Mouse (Mus musculus) limb, embryonic 12.5 days (tissue): ENCODE data around the gene Zfp784. TPM values are rescaled to one million over a fixed set of nuclear protein-coding genes. Genes with fewer than 3 reads are reported as not detected.
"Not testable (repeated sequence)": the region's sequence is repeated elsewhere in the genome, so short reads cannot be mapped to it uniquely, and the experiment has no call there.

Source experiments
- ATAC-seq: fragments of 200-750 bp; cut with Nextera tagmentation; 2 replicates; pipeline ENCODE4 v1.8.0; 2017; ENCODE audit warnings: low read depth, moderate TSS enrichment; ENCODE audit not compliant: insufficient number of reproducible peaks, insufficient read depth, low FRiP score, low TSS enrichment
- H3K27ac ChIP-seq: fragments of 300-500 bp; sonication (generic); 2 replicates; pipeline ENCODE4 v1.5.1; 2016; ENCODE audit warnings: mild to moderate bottlenecking, moderate library complexity
- H3K27me3 ChIP-seq: fragments of 300-500 bp; sonication (generic); 2 replicates; pipeline ENCODE4 v1.6.1; 2016; ENCODE audit warnings: mild to moderate bottlenecking, moderate library complexity
- H3K36me3 ChIP-seq: fragments of 300-500 bp; sonication (generic); 2 replicates; pipeline ENCODE4 v1.6.1; 2016; ENCODE audit warnings: mild to moderate bottlenecking, moderate library complexity
- H3K4me1 ChIP-seq: fragments of 300-500 bp; sonication (generic); replicated peaks from 2 replicates; pipeline ENCODE4 v1.6.1; 2016
- H3K4me2 ChIP-seq: fragments of 300-500 bp; sonication (generic); 2 replicates; pipeline ENCODE4 v1.6.1; 2016; ENCODE audit warnings: mild to moderate bottlenecking, moderate library complexity
- H3K4me3 ChIP-seq: fragments of 300-500 bp; sonication (generic); replicated peaks from 2 replicates; pipeline ENCODE4 v1.5.1; 2016; ENCODE audit warnings: mild to moderate bottlenecking
- H3K9ac ChIP-seq: fragments of 300-500 bp; sonication (generic); replicated peaks from 2 replicates; pipeline ENCODE4 v1.6.1; 2016; ENCODE audit warnings: mild to moderate bottlenecking, moderate library complexity
- H3K9me3 ChIP-seq: fragments of 300-500 bp; sonication (generic); 2 replicates; pipeline ENCODE4 v1.6.1; 2016; ENCODE audit warnings: mild to moderate bottlenecking, moderate library complexity
- WGBS: fragments of 180-500 bp; shearing (Covaris S2); methylation state at CpG from one replicate; pipeline ENCODE4 v1.1.7; 2016; 5-methylcytosine and 5-hydroxymethylcytosine counted together
- polyA plus RNA-seq: library from polyadenylated mRNA; unstranded; fragments of >200 nt; fragmentation: Nextera tagmentation; extraction: Ambion mirVana; gene quantifications from 2 replicates; pipeline ENCODE4 v1.2.1, GENCODE M21; 2016

Gene Zfp784
- polyA plus RNA-seq, 1 experiment from 2014 or later, result 4.7 TPM

DNA sequence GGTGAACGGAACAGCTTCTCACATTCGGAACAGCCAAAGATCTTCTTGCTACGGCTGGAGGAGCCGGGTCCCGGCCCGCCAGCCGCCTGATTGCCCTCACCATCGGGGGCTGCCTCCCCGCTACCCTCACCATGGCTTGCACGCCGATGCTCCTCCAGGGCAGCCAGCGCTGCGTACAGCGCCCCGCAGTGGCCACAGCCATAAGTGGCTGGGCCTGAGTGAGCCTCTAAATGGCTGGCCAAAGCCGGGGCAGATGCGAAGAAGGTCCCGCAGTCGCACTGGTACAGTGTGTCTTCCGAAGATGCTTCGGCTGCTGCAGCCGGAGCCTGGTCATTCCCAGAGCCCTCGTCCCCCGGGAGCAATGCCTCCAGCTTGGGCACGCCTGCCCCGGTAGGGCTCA lies 30.0 kb downstream of the Zfp784 start:
- H3K4me1 ChIP-seq, result no peaks in the 10 kb centered on the region
- peaks cover 72% of the 10 kb centered on the region for H3K36me3 ChIP-seq
- no peak overlapping the region for H3K9ac ChIP-seq
- H3K4me2 ChIP-seq, result no peak overlapping the region
- no peaks in the 10 kb centered on the region for H3K27me3 ChIP-seq
- no peak overlapping the region for H3K4me3 ChIP-seq
- ATAC-seq, result no peak
- no peak overlapping the region for H3K27ac ChIP-seq
- 95% methylated on average over 26 of the region's 26 CpGs for WGBS
- H3K9me3 ChIP-seq, result peaks cover 7% of the 10 kb centered on the region; the same call in 1 of the 2 replicates

DNA sequence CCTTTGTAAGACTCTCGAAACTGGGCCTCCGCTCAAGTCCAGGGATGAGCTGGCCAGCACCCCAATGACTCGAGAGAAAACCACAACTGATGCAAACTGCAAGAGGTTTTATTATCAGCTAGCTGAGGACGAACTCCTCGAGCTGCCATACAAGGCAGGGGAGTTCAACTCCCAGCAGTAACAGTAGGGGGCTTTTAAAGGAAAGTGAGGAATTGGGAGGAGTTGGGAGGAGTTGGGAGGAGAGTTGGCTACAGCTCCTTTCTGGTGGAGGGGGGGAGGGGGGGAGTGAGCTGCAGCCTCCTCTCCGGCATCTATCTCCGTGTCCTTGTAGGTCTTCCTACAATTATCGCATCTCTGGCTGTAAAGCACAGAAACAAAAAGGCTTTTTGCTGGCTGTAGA lies 35.4 kb downstream of the Zfp784 start:
- not testable (repeated sequence) for ATAC-seq, H3K4me3 ChIP-seq, H3K9ac ChIP-seq, H3K4me1 ChIP-seq, H3K27ac ChIP-seq, H3K4me2 ChIP-seq, H3K27me3 ChIP-seq, H3K9me3 ChIP-seq
- WGBS, result 71% methylated on average over 8 of the region's 8 CpGs
- H3K36me3 ChIP-seq, result peaks cover 18% of the 10 kb centered on the region

DNA sequence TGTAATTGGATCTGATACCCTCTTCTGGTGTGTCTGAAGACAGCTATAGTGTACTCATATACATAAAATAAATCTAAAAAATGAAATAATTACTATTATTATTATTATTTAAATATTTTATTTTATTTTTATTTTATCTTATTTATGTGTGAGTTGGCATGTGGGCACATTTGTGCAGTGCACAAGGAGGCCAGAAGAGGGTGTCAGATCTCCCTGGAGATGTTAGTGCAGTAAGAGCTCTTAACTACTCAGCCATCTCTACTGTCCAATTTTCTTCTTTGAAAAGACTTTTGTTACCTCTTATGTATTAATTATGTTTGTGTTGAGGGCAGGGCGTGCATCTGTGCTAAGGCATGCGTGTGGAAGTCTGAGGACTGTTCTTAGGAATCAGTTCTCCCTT lies 38.4 kb downstream of the Zfp784 start:
- Histone ChIP-seq H3K27ac (no peak overlapping the region), H3K4me3 (no peak overlapping the region), H3K9me3 (0 out of 2 replicates have a peak, but pooled peaks cover 6% of the 10 kb centered on the region), H3K27me3 (peaks cover 5% of the 10 kb centered on the region), H3K4me1 (peaks cover 13% of the 10 kb centered on the region), H3K36me3 (no peaks in the 10 kb centered on the region), H3K4me2 (no peak overlapping the region), H3K9ac (no peak overlapping the region)
- 68% methylated on average over 2 of the region's 2 CpGs for WGBS
- ATAC-seq, result no peak

DNA sequence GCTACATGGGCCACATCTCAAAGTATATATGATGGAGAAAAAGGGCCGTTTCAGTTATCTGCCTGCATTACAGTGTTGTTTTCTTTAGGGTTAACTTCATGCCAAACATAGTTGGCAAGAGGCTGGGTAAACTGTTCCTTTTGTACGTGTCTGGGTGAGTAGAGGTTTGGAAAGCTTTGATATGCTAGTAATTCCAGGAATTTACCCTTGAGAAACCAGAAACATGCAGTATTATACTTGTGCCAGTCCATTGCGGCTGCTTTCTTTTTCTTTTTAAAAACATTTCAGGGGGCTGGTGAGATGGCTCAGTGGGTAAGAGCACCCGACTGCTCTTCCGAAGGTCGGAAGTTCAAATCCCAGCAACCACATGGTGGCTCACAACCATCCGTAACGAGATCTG lies 41.3 kb downstream of the Zfp784 start:
- Histone ChIP-seq H3K4me1 (peaks cover 25% of the 10 kb centered on the region), H3K36me3 (peaks cover 24% of the 10 kb centered on the region), H3K4me2 (peak overlapping the region; percentile 83), H3K9me3 (0 out of 2 replicates have a peak, but pooled peaks cover 13% of the 10 kb centered on the region), H3K4me3 (peak overlapping the region; percentile 59), H3K27me3 (peaks cover 33% of the 10 kb centered on the region), H3K9ac (peak overlapping the region; percentile 74; the same call in 1 of the 2 replicates), H3K27ac (no peak overlapping the region)
- no peak for ATAC-seq
- 70% methylated on average over 8 of the region's 8 CpGs for WGBS

DNA sequence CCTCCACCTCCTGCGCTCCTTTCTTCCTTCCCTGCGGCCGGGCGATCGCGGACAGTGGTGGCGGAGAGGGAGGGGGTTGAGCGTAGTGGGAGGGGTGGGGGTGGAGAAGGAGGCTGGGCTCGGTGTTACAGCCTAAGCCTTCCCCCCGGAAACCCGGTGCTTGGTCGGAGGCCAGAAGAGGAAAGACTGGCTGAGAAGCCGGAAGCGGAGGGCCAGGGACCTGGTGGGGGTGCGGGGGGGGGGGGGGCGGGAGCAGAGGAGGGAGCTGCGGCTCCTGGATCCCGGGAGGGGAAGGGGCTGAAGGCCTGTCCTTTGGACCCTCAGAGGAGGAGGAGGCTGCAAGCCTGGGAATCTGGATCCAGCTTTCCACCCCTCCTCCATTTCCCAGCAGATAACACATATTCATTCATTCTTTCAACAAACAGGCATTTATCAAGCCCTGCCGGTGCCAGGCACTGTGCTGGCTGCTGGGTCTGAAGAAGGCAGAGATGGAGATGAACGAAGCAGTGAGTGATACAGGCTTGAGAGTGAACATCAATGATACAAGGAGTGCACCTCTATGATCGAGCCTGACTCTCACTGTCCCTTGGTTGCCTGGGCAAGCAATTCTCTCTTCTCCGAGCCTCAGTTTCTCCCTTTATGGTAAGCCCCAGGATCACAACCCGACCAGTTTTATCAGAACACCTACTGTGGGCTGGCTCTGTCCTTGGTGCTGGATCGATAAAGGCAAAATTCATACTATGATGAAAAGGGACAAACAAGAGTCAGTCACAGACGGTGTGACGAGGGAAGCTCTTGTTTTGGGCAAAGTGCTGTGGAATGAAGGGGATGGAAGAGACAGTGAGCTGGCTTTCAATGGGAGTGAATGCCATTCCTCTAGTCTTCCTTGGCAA lies 42.0 kb downstream of the Zfp784 start, which contains the start of gene Zfp579:
Gene Zfp579 (minus strand): TSS at position 156 of the 893 bp plus-strand sequence.
- ATAC-seq, result peak; percentile 75
- H3K27ac ChIP-seq, result 0 out of 2 replicates have a peak within 1 kb of the TSS, but pooled peaks have one; percentile 45
- WGBS, result 5% methylated on average over 24 of the region's 26 CpGs
- H3K27me3 ChIP-seq, result peaks cover 33% of the 10 kb centered on the region
- H3K36me3 ChIP-seq, result peaks cover 31% of the 10 kb centered on the region
- H3K4me3 ChIP-seq, result peak within 1 kb of the TSS; percentile 59
- peaks cover 15% of the 10 kb centered on the region for H3K9me3 ChIP-seq
- H3K4me2 ChIP-seq, result peak within 1 kb of the TSS; percentile 83
- H3K4me1 ChIP-seq, result peaks cover 25% of the 10 kb centered on the region
- peak within 1 kb of the TSS; percentile 74 for H3K9ac ChIP-seq

DNA sequence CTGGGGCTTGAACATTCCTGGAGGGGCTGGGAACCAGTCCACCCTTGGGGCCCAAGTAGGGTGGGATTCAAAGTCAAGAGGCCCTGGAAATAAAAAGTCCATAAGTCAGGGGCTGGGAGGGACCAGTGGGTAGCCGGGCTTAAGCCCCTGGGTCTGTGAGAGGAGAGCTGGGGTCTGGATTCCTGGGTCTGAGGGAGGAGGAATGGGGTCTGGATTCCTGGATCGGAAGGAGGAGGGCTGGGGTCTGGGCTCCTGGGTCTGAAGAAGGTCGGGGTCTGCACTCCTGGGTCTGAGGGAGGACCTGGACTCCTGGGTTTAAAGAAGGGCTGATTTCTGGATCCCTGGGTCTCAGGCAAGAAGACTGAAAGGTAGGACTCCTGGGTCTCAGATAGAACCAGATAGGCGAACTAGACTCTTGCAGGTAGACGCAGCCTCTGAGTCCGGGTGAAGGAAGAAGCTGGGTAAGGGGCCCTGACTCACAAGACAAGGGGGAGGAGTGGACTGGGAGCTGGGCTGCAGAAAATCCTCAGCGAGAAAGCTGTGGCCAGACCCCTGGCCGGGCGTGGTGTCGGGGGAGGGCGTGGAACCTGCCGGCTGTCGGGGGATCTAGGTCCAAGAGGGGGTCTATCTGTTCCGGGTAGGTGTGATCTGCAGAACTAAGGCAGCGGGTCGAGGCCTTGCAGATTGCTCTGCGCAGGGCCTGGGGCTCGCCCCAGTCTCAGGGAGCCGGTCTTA lies 42.8 kb downstream of the Zfp784 start:
- Histone ChIP-seq H3K9ac (peak overlapping the region; percentile 74), H3K4me2 (peak overlapping the region; percentile 83), H3K27ac (no peak overlapping the region), H3K9me3 (peaks cover 22% of the 10 kb centered on the region), H3K36me3 (peaks cover 34% of the 10 kb centered on the region), H3K4me1 (peaks cover 25% of the 10 kb centered on the region), H3K27me3 (peaks cover 33% of the 10 kb centered on the region), H3K4me3 (peak overlapping the region; percentile 59)
- WGBS, result 5% methylated on average over 19 of the region's 19 CpGs
- ATAC-seq, result peak; percentile 75

DNA sequence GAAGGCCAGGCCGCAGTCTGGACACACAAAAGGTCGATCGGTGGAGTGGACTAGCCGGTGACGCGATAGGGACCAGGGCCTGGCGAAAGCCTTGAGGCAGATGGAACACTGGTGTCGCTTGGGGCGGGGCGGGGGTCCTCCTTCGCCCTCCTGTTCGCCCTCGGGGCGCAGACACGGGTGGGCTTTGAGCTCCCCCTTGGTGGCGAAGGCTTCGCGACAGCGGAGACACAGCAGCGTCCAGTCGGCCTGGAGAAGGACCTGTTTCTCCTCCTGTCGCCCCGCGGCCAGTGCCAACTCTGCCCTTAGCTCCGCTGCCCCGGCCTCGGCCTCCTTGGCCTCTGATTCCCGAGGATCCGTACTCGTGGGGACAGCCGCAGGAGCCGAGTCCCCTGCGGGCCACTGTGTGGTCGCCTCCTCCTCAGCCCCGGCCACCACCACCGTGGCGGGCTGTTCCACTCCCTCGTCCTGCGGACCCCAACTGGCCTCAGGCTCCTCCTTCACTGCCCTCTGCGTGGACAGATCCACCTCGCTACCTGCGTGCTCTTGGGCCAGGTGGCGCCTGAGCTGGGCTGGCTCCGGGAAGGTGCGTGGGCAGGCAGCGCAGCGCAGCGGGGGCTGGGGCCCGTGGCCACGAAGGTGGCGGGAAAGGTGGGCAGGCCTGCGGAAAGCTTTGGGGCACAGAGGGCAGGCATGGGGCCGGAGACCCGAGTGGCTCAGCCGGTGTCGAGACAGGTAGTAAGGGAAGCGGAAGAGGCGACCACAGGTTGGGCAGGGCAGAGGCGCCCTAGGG lies 44.1 kb downstream of the Zfp784 start:
- H3K27me3 ChIP-seq, result peaks cover 33% of the 10 kb centered on the region

DNA sequence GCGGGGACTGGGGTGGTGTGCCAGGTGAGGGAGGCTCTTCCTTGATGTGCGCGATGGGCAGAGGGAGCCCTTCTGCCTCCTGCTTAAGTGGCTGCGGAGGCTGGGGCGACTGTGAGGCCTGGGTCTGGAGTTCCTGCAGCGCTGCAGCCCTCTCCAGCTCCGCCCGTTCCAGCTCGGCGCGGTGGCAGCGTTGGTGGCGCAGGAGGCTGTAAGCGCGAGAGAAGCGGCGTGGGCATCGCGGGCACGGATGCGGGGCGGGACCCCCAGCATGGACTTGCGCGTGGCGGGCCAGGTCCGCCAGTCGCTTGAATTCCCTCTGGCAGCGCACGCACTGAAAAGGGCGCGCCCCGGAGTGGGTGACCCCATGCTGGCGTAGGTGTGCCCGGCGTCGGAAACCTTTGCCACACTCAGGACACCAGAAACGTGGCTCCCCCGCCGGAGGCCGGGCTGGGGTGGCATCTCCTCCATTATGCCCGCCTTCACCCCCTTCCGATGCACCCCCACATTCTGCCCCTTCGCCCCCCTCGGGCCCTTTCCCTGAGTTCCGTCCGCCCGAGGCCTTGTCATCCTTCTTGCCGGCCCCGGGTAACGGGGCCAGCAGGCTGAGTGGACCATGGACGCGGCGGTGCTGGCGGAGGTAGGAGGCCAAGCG lies 44.8 kb downstream of the Zfp784 start:
- no peak for ATAC-seq
- Histone ChIP-seq H3K4me3 (peak overlapping the region; percentile 59), H3K36me3 (peaks cover 34% of the 10 kb centered on the region), H3K27ac (no peak overlapping the region), H3K27me3 (peaks cover 33% of the 10 kb centered on the region), H3K9ac (peak overlapping the region; percentile 42; the same call in 1 of the 2 replicates), H3K9me3 (peaks cover 26% of the 10 kb centered on the region), H3K4me2 (peak overlapping the region; percentile 83), H3K4me1 (peaks cover 25% of the 10 kb centered on the region)
- 30% methylated on average over 52 of the region's 55 CpGs for WGBS

More for the DNA sequence above, 44.1 kb downstream of the Zfp784 start:
- no peak for ATAC-seq
- Histone ChIP-seq H3K36me3 (peaks cover 34% of the 10 kb centered on the region), H3K4me3 (peak overlapping the region; percentile 59), H3K4me2 (peak overlapping the region; percentile 83), H3K4me1 (peaks cover 25% of the 10 kb centered on the region), H3K27ac (no peak overlapping the region), H3K9me3 (peaks cover 26% of the 10 kb centered on the region), H3K9ac (peak overlapping the region; percentile 42)
- WGBS, result 50% methylated on average over 59 of the region's 59 CpGs

DNA sequence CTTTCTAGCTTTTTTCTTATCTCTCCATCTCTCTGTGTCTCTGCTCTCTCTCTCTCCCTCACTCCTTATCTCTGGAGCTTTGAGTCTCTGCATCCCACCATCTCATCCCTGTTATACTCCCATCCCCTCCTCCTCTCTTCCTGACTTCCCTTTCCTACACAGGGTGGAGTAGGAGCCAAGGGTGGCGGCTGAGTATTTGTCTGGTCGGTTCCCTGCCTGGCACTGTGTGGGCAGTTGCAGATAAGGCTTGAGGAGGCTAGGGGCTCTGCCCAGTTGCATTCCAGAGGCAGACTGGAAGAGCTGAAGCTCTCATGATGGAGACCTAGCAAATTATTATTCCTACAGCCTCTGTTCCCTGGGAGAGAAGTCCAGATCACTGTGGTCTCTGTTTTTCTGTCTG lies 50.0 kb downstream of the Zfp784 start:
- ATAC-seq, result no peak
- Histone ChIP-seq H3K9me3 (peaks cover 14% of the 10 kb centered on the region), H3K4me2 (no peak overlapping the region), H3K36me3 (peaks cover 22% of the 10 kb centered on the region), H3K9ac (no peak overlapping the region), H3K27ac (no peak overlapping the region), H3K4me3 (no peak overlapping the region), H3K27me3 (peaks cover 16% of the 10 kb centered on the region), H3K4me1 (no peaks in the 10 kb centered on the region)
- WGBS, result 70% methylated on average over 2 of the region's 2 CpGs
